Mouse (Mus musculus): ENCODE results near the gene Auh. TPM values are rescaled to one million over a fixed set of nuclear protein-coding genes. Genes with fewer than 3 reads are reported as not detected.

Gene Auh
- polyA plus RNA-seq, 2 experiments = 33.8 to 34.0 TPM

DNA sequence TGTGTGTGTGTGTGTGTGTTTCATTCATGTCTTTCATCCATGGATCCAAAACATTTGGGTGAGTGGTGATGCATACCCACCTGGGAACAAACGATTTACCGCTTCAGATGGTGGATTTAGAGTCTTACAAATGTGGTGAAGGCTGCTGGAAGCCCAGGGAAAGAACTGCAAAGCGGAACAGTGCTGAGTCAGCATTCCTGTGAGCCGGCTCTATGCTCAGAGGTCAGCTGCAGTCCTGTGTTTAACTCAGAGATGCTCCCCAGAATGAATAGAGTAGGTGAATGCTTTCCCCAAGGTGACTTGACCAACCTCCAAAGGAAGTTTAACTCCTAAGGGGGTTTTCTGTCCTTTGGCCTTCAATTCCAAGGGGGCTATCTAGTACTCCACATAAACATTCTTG lies 18.1 kb upstream of the Auh start:
- DNase-seq (ENCODE audit: low spot score) = no peak
- no peak overlapping the region for H3K4me3 ChIP-seq (replicated peaks; ENCODE audit: low read length)
- no peaks in the 10 kb centered on the region for H3K27me3 ChIP-seq (ENCODE audit: control insufficient read depth, insufficient read depth, low read length)
- no peak overlapping the region for H3K9ac ChIP-seq (ENCODE audit: low read depth, low read length, severe bottlenecking)
- H3K9me3 ChIP-seq (ENCODE audit: control insufficient read depth, low read length) = no peaks in the 10 kb centered on the region
- no peak for TF ChIP-seq POLR2A (IDR thresholded peaks at IDR 0.05; ENCODE audit: borderline replicate concordance, extremely low read depth, insufficient read depth, insufficient read length)
- no peak overlapping the region for H3K27ac ChIP-seq (replicated peaks; ENCODE audit: low read depth, low read length)
- no peak overlapping the region for H3K4me2 ChIP-seq (replicated peaks; ENCODE audit: low read depth, low read length, severe bottlenecking)
- 62% methylated on average over 4 of the region's 4 CpGs for WGBS
- H3K4me1 ChIP-seq (ENCODE audit: control insufficient read depth, insufficient read depth, low read length) = no peaks in the 10 kb centered on the region
- no peaks in the 10 kb centered on the region for H3K36me3 ChIP-seq (ENCODE audit: control insufficient read depth, insufficient read depth, low read length)
- no peak for ATAC-seq (ENCODE audit: low FRiP score, low read depth)

- H3K4me1 ChIP-seq (ENCODE audit: control insufficient read depth, insufficient read depth, low read length) = no peaks in the 10 kb centered on the region
- H3K9ac ChIP-seq (ENCODE audit: low read depth, low read length, severe bottlenecking) = no peak overlapping the region
- H3K36me3 ChIP-seq (ENCODE audit: control insufficient read depth, insufficient read depth, low read length) = no peaks in the 10 kb centered on the region
- H3K9me3 ChIP-seq (ENCODE audit: control insufficient read depth, low read length) = no peaks in the 10 kb centered on the region
- ATAC-seq (ENCODE audit: low FRiP score, low read depth) (no peak), DNase-seq (ENCODE audit: low spot score) (no peak)
- H3K4me3 ChIP-seq (replicated peaks; ENCODE audit: low read length) = no peak overlapping the region
- H3K4me2 ChIP-seq (replicated peaks; ENCODE audit: low read depth, low read length, severe bottlenecking) = no peak overlapping the region
- H3K27me3 ChIP-seq (ENCODE audit: control insufficient read depth, insufficient read depth, low read length) = no peaks in the 10 kb centered on the region
- no peak overlapping the region for H3K27ac ChIP-seq (replicated peaks; ENCODE audit: low read depth, low read length)
- 77% methylated on average over 9 of the region's 9 CpGs for WGBS
- no peak for TF ChIP-seq POLR2A (IDR thresholded peaks at IDR 0.05; ENCODE audit: borderline replicate concordance, extremely low read depth, insufficient read depth, insufficient read length)
Observed at GRCm38 (mm10) chr13:52945769-52946168, 16.3 kb upstream of the Auh start.

- no peaks in the 10 kb centered on the region for H3K36me3 ChIP-seq (ENCODE audit: control insufficient read depth, insufficient read depth, low read length)
- ATAC-seq (ENCODE audit: low FRiP score, low read depth) = no peak
- DNase-seq (ENCODE audit: low spot score) = no peak
- no peak overlapping the region for H3K4me2 ChIP-seq (replicated peaks; ENCODE audit: low read depth, low read length, severe bottlenecking)
- H3K27ac ChIP-seq (replicated peaks; ENCODE audit: low read depth, low read length) = no peak overlapping the region
- no peaks in the 10 kb centered on the region for H3K27me3 ChIP-seq (ENCODE audit: control insufficient read depth, insufficient read depth, low read length)
- no peak overlapping the region for H3K4me3 ChIP-seq (replicated peaks; ENCODE audit: low read length)
- no peak overlapping the region for H3K9ac ChIP-seq (ENCODE audit: low read depth, low read length, severe bottlenecking)
- no peaks in the 10 kb centered on the region for H3K4me1 ChIP-seq (ENCODE audit: control insufficient read depth, insufficient read depth, low read length)
- no peaks in the 10 kb centered on the region for H3K9me3 ChIP-seq (ENCODE audit: control insufficient read depth, low read length)
- TF ChIP-seq POLR2A (IDR thresholded peaks at IDR 0.05; ENCODE audit: borderline replicate concordance, extremely low read depth, insufficient read depth, insufficient read length) = no peak
- 60% methylated on average over 4 of the region's 4 CpGs for WGBS
Observed at GRCm38 (mm10) chr13:52944116-52944515, 14.6 kb upstream of the Auh start.

DNA sequence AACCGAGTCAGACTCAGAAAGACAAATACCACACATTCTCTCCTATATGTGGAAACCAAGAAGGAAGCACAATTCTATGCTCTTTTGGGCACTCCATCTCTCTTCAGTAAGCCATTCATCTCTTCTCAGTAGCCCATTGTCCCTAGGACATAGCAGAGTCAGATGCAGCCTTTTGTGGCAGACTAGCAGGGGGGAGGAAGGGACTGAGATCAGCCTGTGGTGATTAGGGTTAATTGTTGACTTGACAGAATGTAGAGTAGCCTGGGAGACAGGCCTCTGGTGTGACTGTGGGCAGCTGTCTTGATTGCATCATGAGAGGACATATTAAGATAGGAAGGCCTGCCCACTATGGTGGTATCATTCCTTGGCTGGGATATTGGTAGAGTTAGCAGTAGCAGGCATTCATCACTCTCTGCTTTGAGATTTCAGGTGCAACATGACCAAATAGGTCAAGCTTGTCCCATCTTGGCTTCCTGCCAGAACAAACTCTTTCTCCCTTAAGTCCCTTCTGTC lies 13.5 kb upstream of the Auh start:
- H3K27ac ChIP-seq (replicated peaks; ENCODE audit: low read depth, low read length) = no peak overlapping the region
- no peaks in the 10 kb centered on the region for H3K9me3 ChIP-seq (ENCODE audit: control insufficient read depth, low read length)
- H3K4me3 ChIP-seq (replicated peaks; ENCODE audit: low read length) = no peak overlapping the region
- no peaks in the 10 kb centered on the region for H3K27me3 ChIP-seq (ENCODE audit: control insufficient read depth, insufficient read depth, low read length)
- 91% methylated on average over 1 of the region's 1 CpGs for WGBS
- no peak for ATAC-seq (ENCODE audit: low FRiP score, low read depth)
- DNase-seq (ENCODE audit: low spot score) = no peak
- no peak overlapping the region for H3K4me2 ChIP-seq (replicated peaks; ENCODE audit: low read depth, low read length, severe bottlenecking)
- no peak overlapping the region for H3K9ac ChIP-seq (ENCODE audit: low read depth, low read length, severe bottlenecking)
- no peaks in the 10 kb centered on the region for H3K4me1 ChIP-seq (ENCODE audit: control insufficient read depth, insufficient read depth, low read length)
- H3K36me3 ChIP-seq (ENCODE audit: control insufficient read depth, insufficient read depth, low read length) = no peaks in the 10 kb centered on the region
- TF ChIP-seq POLR2A (IDR thresholded peaks at IDR 0.05; ENCODE audit: borderline replicate concordance, extremely low read depth, insufficient read depth, insufficient read length) = no peak

GRCm38 (mm10) chr13:52940956-52941355 lies 11.5 kb upstream of the Auh start:
- H3K9ac ChIP-seq (ENCODE audit: low read depth, low read length, severe bottlenecking) = no peak overlapping the region
- no peaks in the 10 kb centered on the region for H3K27me3 ChIP-seq (ENCODE audit: control insufficient read depth, insufficient read depth, low read length)
- H3K36me3 ChIP-seq (ENCODE audit: control insufficient read depth, insufficient read depth, low read length) = no peaks in the 10 kb centered on the region
- no peak overlapping the region for H3K27ac ChIP-seq (replicated peaks; ENCODE audit: low read depth, low read length)
- no peak for DNase-seq (ENCODE audit: low spot score)
- no peak for ATAC-seq (ENCODE audit: low FRiP score, low read depth)
- H3K4me1 ChIP-seq (ENCODE audit: control insufficient read depth, insufficient read depth, low read length) = no peaks in the 10 kb centered on the region
- H3K4me3 ChIP-seq (replicated peaks; ENCODE audit: low read length) = no peak overlapping the region
- WGBS = 81% methylated on average over 7 of the region's 7 CpGs
- H3K4me2 ChIP-seq (replicated peaks; ENCODE audit: low read depth, low read length, severe bottlenecking) = no peak overlapping the region
- TF ChIP-seq POLR2A (IDR thresholded peaks at IDR 0.05; ENCODE audit: borderline replicate concordance, extremely low read depth, insufficient read depth, insufficient read length) = no peak
- no peaks in the 10 kb centered on the region for H3K9me3 ChIP-seq (ENCODE audit: control insufficient read depth, low read length)

- Histone ChIP-seq H3K9ac (ENCODE audit: low read depth, low read length, severe bottlenecking) (no peak overlapping the region), H3K4me3 (replicated peaks; ENCODE audit: low read length) (no peak overlapping the region), H3K36me3 (ENCODE audit: control insufficient read depth, insufficient read depth, low read length) (no peaks in the 10 kb centered on the region), H3K27ac (replicated peaks; ENCODE audit: low read depth, low read length) (no peak overlapping the region), H3K4me2 (replicated peaks; ENCODE audit: low read depth, low read length, severe bottlenecking) (no peak overlapping the region), H3K4me1 (ENCODE audit: control insufficient read depth, insufficient read depth, low read length) (peaks cover 9% of the 10 kb centered on the region), H3K9me3 (ENCODE audit: control insufficient read depth, low read length) (no peaks in the 10 kb centered on the region), H3K27me3 (ENCODE audit: control insufficient read depth, insufficient read depth, low read length) (no peaks in the 10 kb centered on the region)
- 56% methylated on average over 10 of the region's 10 CpGs for WGBS
- no peak for TF ChIP-seq POLR2A (IDR thresholded peaks at IDR 0.05; ENCODE audit: borderline replicate concordance, extremely low read depth, insufficient read depth, insufficient read length)
- ATAC-seq (ENCODE audit: low FRiP score, low read depth) (no peak), DNase-seq (ENCODE audit: low spot score) (no peak)
Observed at GRCm38 (mm10) chr13:52930582-52930981, 1.1 kb upstream of the Auh start.
